Mouse (Mus musculus) MEL (cell line): ENCODE measurements around the gene Zcchc24.

Experiments
- EP300 ChIP-seq, 2 experiments: IDR thresholded peaks; 2 replicates each; pipeline ENCODE4 v1.6.1; 2011; ENCODE audit warnings: improper control_type of control experiment in 2 of 2, low read length in 2 of 2, low read depth in 1 of 2, mild to moderate bottlenecking in 1 of 2
- MAFK ChIP-seq: IDR thresholded peaks from 2 replicates; pipeline ENCODE4 v1.6.1; 2011; ENCODE audit warnings: low read depth, mild to moderate bottlenecking, low read length, improper control_type of control experiment, borderline replicate concordance

DNA sequence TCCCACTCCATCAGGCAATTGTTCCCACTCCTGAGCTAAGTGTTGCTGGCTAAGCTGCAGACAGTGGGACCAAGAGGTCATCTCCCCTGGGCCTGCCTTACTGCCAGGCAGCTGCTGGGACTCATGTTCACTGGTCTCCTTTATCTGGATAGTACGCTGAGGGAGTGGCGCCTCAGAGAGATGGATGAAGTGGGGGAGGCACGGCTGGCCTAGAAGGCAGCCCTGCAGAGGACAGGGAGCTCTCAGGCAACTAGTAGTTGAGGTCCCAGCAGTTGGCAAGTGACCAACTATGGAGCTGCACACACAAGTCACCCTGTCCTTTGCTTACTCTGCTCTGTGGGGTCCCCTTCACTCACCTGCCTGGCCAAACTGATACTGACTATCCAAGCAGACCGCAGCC lies 58.8 kb downstream of the Zcchc24 start:
- peak in 1 of 2 experiments; percentile 27; a peak in 1 of 4 replicates for TF ChIP-seq EP300 (IDR thresholded peaks at IDR 0.05; ENCODE audit: low read depth in 1 of 2, low read length in 2 of 2)
- no peak for TF ChIP-seq MAFK
